Mouse (Mus musculus): ENCODE measurements at regions not wholly inside any gene's neighbourhood (a gene's known extent, or its start where the extent isn't known, plus 50 kb on each side); places are given as distances from the start of the nearest gene placed in this dataset.

DNA sequence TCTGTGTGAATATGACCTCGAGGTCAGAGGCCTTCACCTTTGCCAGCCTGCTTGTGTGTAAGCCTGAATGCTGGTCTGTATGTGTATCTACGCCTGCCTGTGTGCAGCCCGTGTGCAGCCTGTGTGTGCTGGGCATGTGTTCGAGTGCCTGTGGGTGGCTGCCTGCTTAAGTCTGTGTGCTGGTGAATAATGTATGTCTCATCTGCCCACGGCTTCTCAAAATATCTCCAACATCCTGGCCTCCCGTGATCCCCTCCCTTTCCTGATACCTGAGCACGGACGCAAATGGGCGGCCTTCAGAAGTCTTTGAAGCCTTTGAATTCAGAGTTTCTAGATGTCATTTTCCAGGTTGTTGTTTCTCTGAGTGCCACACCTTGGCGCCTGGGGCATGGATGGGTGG lies 170.1 kb upstream of the Zfp64 start:
- in situ Hi-C loops (cut with MboI; ENCODE audit: low pct_unique_long_range_greater_than_20kb): no loop called here
- ChIA-PET POLR2A (no interaction called here), CTCF (no interaction called here)
- TF ChIP-seq CTCF (IDR thresholded peaks at IDR 0.05): no peak
- no peak for ATAC-seq
- peaks cover 2% of the 10 kb centered on the region for H3K27me3 ChIP-seq
- DNase-seq (ENCODE audit: low read depth, low spot score): no peak

DNA sequence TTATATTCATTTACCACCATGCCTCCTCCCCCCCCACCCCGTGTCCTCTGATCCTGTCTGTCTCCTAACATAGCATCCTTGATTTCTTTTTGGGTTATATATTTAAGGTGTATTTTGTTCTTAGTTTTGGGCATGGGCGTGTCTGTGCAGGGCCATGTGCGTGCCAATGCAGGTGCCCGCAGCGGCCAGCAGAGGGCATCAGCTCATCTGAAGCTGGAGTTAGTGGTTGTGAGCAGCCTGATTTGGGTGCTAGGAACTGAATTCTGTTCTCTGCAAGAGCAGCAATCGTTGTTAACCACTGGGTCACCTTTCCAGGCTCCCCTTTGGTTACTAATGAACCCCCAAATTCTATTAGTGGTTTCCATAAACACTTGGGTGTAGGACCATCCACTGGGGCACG lies 167.5 kb upstream of the Zfp64 start:
- ATAC-seq (no peak), DNase-seq (ENCODE audit: low read depth, low spot score) (no peak)
- in situ Hi-C loops (cut with MboI; ENCODE audit: low pct_unique_long_range_greater_than_20kb): no loop called here
- peaks cover 3% of the 10 kb centered on the region for H3K27me3 ChIP-seq
- TF ChIP-seq CTCF (IDR thresholded peaks at IDR 0.05): no peak
- ChIA-PET POLR2A (no interaction called here), CTCF (no interaction called here)

- in situ Hi-C loops (cut with MboI; ENCODE audit: low pct_unique_long_range_greater_than_20kb): no loop called here
- H3K27me3 ChIP-seq: peaks cover 7% of the 10 kb centered on the region
- no peak for TF ChIP-seq CTCF (IDR thresholded peaks at IDR 0.05)
- DNase-seq (ENCODE audit: low read depth, low spot score) (no peak), ATAC-seq (no peak)
- POLR2A ChIA-PET: no interaction called here
- CTCF ChIA-PET: interaction anchor here (1.7 kb wide), 1 partner anchor 9 kb away, joined by 6 read pairs; no protein-coding TSS in a partner anchor
Observed at GRCm38 (mm10) chr2:169116841-169117240, 161.5 kb upstream of the Zfp64 start.

DNA sequence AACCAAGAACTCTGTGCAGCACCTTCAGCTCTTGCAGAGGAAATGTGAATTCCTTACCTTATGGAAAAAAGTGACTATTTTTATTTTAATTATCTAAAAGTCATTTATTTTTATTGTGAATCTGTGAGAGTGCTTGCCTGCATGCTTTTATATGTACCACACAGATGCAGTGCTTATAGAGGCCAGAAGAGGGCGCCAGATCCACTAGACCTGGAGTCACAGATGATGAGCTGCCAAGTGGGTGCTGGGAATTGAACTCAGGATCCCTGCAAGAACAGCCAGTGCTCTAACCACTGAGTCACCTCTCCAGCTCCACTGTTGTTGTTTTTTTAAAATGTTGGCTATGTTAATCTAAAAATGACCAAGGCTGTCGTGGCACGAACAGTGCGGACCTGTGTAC lies 153.7 kb upstream of the Zfp64 start:
- ATAC-seq (no peak), DNase-seq (ENCODE audit: low read depth, low spot score) (no peak)
- H3K27me3 ChIP-seq: no peaks in the 10 kb centered on the region
- TF ChIP-seq CTCF (IDR thresholded peaks at IDR 0.05): peak; percentile 43
- in situ Hi-C loops (cut with MboI; ENCODE audit: low pct_unique_long_range_greater_than_20kb): no loop called here
- CTCF ChIA-PET: no interaction called here
- POLR2A ChIA-PET: no interaction called here

DNA sequence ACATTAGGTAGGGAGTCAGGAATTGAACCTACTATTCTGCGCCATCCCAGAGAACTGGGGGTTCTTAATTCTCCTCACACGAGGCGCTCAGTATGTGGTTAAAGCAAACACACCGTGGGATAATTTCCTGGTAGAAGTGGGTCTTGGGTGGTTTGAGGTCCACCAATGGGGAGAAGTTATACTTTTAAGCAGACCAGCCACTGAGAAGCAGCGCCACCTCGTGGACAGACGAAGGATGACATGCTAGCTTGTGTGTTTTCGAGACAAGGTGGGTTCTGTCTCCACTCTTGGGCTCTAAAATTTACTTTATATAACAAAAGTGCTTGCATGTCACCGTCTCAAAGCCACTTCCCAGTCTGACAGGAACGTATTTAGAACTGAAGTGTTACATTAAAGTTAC lies 152.7 kb upstream of the Zfp64 start:
- in situ Hi-C loops (cut with MboI; ENCODE audit: low pct_unique_long_range_greater_than_20kb): no loop called here
- POLR2A ChIA-PET: no interaction called here
- CTCF ChIA-PET: interaction anchor here (1.4 kb wide), 1 partner anchor 9 kb away, joined by 6 read pairs; no protein-coding TSS in a partner anchor
- peak; percentile 49 for TF ChIP-seq CTCF (IDR thresholded peaks at IDR 0.05)
- no peak for ATAC-seq
- DNase-seq (ENCODE audit: low read depth, low spot score): no peak
- no peaks in the 10 kb centered on the region for H3K27me3 ChIP-seq

DNA sequence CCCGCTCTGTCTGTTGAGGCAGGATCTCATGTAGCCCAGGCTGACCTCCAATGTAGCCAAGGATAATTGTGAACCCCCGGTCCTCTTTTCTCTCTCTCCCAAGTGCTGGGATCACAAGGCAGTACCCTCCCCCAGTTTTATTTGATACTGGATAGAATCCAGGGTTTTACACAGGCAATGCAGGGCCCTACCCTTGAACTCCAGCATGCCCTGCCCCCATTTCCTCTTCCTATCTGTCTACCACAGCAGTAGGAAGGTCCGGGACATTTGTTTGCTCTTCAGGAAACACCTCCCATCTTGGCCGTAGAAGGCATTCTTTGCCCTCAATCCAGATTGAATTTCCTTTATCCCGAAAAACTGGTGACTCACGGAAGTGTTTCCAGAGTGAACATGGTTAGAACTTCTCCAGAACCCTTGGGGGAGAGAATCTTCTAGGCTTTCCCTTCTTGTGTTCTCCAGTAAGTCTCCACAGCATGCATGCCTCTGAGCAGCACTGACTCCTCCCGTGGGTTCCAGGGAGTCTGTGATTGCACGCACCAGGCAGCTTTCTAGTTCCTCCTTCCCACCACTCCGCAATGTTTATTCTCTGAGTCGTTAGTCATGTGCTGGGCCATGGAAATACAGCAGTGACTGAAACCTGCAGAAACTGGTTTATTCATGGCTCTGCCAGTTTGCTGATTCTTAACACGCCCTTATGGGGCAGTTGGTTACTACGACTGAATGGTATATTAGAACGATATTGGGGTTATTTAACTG lies 146.3 kb upstream of the Zfp64 start:
- ChIA-PET POLR2A (no interaction called here), CTCF (no interaction called here)
- in situ Hi-C loops (cut with MboI; ENCODE audit: low pct_unique_long_range_greater_than_20kb): no loop called here
- ATAC-seq (no peak), DNase-seq (ENCODE audit: low read depth, low spot score) (no peak)
- no peak for TF ChIP-seq CTCF (IDR thresholded peaks at IDR 0.05)
- no peaks in the 10 kb centered on the region for H3K27me3 ChIP-seq

DNA sequence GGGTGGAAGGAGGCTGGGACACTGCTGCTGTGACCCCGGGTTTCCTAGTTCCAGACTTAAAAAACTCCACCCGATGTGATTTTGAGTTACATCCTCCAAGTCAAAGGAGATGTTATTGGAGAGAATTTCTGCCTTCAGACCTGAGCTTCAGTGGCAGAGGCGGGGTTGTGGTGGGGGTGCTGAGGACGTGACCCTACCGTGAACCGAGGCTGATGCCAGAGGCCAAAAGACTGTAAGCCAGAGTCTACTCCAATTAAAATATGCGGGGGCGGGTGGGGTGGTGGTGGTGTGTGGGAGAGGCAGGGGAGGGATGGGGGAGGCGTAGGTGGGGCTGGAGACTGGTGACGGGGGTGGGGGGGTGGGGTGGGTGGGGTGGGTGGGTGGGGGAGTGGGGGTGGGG lies 145.1 kb upstream of the Zfp64 start:
- no peak for DNase-seq (ENCODE audit: low read depth, low spot score)
- ATAC-seq: no peak
- no peaks in the 10 kb centered on the region for H3K27me3 ChIP-seq
- in situ Hi-C loops (cut with MboI; ENCODE audit: low pct_unique_long_range_greater_than_20kb): no loop called here
- CTCF ChIA-PET: no interaction called here
- no peak for TF ChIP-seq CTCF (IDR thresholded peaks at IDR 0.05)
- POLR2A ChIA-PET: no interaction called here

DNA sequence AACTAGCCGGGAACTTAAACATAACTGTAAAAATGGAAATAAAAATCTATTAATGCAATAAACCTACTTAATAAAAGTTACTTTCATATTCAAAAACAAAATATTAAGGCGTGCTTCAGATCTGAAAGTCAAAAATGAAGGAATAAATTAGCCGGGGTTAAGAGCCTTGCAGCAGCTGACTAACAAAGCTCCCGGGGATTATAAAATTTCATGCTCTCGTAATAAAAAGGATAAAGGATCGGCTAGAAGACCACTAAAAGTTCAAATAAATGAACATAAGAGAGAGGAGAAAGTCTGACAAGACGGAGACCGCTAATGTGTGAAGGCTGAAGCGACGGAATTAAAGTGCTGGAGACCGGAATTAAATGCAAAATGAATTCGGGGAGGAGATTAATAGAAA lies 144.3 kb upstream of the Zfp64 start:
- ChIA-PET CTCF (no interaction called here), POLR2A (no interaction called here)
- DNase-seq (ENCODE audit: low read depth, low spot score) (no peak), ATAC-seq (no peak)
- in situ Hi-C loops (cut with MboI; ENCODE audit: low pct_unique_long_range_greater_than_20kb): no loop called here
- no peak for TF ChIP-seq CTCF (IDR thresholded peaks at IDR 0.05)
- no peaks in the 10 kb centered on the region for H3K27me3 ChIP-seq

DNA sequence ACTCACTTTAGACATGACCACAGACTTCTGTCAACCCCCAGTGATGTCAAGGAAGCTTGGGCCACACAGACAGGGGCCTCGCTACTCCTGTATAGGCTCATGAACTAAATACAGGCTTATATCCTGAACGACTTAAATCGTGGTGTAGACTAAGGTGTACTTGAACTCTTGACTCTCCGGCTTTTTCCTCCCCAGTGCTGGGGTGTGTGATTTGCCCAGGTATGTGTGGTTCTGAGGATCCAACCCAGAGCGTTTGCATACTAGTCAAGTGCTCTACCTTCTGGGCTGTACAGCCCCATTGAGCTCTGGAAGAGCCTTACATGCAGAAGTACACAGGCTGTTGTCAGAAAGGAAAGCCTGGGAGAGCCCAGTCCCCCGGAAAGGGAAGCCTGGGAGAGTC lies 143.2 kb upstream of the Zfp64 start:
- DNase-seq (ENCODE audit: low read depth, low spot score) (no peak), ATAC-seq (no peak)
- in situ Hi-C loops (cut with MboI; ENCODE audit: low pct_unique_long_range_greater_than_20kb): no loop called here
- ChIA-PET CTCF (no interaction called here), POLR2A (no interaction called here)
- H3K27me3 ChIP-seq: no peaks in the 10 kb centered on the region
- no peak for TF ChIP-seq CTCF (IDR thresholded peaks at IDR 0.05)

GRCm38 (mm10) chr2:169094011-169094754 lies 138.8 kb upstream of the Zfp64 start:
- POLR2A ChIA-PET: no interaction called here
- CTCF ChIA-PET: no interaction called here
- TF ChIP-seq CTCF (IDR thresholded peaks at IDR 0.05): no peak
- in situ Hi-C loops (cut with MboI; ENCODE audit: low pct_unique_long_range_greater_than_20kb): no loop called here
- no peak for DNase-seq (ENCODE audit: low read depth, low spot score)
- no peaks in the 10 kb centered on the region for H3K27me3 ChIP-seq
- no peak for ATAC-seq

- in situ Hi-C loops (cut with MboI; ENCODE audit: low pct_unique_long_range_greater_than_20kb): no loop called here
- ATAC-seq (no peak), DNase-seq (ENCODE audit: low read depth, low spot score) (no peak)
- POLR2A ChIA-PET: interaction anchor here (0.6 kb wide), 1 partner anchor 501 kb away, joined by 6 read pairs; no protein-coding TSS in a partner anchor
- no peak for TF ChIP-seq CTCF (IDR thresholded peaks at IDR 0.05)
- H3K27me3 ChIP-seq: no peaks in the 10 kb centered on the region
- CTCF ChIA-PET: no interaction called here
Observed at GRCm38 (mm10) chr2:169090256-169090655, 134.9 kb upstream of the Zfp64 start.

All from Patski (cell line).